Mouse (Mus musculus) kidney, postnatal 10 days (tissue): Measurements from ENCODE around the gene Gm2310.
"Not testable (repeated sequence)": the region's sequence is repeated elsewhere in the genome, so short reads cannot be mapped to it uniquely, and the experiment has no call there.

Experiments used
- DNase-seq: peaks from one replicate; pipeline ENCODE4 v3.0.0; 2021; ENCODE audit warnings: mixed read lengths

The Gm2310 gene

DNA sequence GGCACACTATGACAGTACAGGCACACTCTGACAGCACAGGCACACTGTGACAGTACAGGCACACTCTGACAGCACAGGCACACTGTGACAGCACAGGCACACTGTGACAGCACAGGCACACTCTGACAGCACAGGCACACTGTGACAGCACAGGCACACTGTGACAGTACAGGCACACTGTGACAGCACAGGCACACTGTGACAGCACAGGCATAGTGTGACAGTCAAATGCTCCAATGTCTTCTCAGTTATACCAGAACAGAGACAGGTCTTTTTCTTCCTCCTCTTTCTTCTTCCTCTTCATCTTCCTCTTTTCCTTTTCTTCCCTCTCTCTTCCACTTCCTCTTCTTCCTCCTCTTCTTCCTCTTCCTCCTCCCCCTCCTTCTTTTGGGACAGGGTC, at the start of gene Gm2310:
TSS of gene Gm2310 (minus strand) at position 101 of the 400 bp plus-strand sequence.
- not testable (repeated sequence) for DNase-seq

DNA sequence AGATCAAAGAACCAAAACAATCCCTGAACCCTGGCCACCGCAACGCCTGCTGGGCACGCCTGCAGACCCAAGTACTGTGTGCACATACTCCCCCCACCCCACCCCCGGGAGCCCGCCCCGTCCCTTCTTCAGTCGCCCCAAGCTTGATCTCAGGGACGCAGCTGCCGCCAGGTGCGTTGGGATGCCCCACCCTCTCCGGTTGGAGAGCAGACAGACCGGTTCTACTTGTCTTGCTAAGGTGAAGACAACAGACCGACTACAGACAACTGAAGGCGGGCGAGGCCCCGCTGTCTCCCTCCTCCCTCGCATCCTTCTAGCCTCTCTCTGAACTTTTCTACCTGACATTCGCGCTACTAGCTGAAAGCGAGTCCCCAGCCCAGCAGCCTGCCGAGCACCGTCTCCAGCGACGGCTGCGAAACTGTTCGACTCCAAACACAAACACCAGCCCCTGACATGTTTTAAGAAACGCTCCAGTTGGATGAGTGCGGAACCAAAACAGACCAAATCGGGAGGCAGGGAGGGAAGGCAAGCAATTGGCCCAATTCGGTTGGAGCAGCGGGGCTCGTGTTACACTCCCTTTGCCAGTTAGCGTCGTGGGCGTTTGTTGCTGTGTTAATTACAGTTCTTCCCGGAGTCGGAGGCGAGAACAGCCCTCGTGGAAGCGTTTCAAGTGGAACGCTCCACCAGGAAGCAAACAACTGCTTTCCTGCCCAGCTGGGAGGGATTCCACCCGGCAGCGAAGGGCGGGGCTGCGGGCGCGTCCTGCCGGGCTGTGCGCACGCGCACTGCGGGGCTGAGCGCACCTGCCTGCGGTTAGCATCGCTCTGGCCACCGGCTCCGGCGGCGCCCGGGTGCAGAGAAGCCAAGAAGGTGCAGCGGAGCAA, 49.1 kb upstream of the Gm2310 start:
- DNase-seq = peak; percentile 92

DNA sequence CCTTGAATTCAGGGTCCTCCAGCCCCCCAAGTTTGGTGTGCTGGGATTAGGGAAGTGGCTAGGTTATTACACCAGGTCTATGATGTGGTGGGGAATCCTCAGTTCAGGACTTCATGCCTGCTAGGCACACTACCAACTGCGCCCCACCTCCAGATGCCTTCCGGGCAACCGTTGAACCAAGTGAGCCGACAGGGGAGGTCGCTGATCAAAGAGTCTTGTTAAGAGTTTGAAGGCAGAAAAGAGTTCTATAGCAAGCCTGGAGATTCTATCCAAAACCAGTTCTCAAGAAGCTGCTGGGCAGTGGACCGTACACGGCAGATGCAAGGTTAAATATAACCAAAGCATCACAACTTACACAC, 48.5 kb upstream of the Gm2310 start:
- no peak for DNase-seq

- DNase-seq = no peak
Observed at GRCm38 (mm10) chr15:8565416-8565815, 45.7 kb upstream of the Gm2310 start.

- no peak for DNase-seq
Observed at GRCm38 (mm10) chr15:8564331-8564730, 44.6 kb upstream of the Gm2310 start.

DNA sequence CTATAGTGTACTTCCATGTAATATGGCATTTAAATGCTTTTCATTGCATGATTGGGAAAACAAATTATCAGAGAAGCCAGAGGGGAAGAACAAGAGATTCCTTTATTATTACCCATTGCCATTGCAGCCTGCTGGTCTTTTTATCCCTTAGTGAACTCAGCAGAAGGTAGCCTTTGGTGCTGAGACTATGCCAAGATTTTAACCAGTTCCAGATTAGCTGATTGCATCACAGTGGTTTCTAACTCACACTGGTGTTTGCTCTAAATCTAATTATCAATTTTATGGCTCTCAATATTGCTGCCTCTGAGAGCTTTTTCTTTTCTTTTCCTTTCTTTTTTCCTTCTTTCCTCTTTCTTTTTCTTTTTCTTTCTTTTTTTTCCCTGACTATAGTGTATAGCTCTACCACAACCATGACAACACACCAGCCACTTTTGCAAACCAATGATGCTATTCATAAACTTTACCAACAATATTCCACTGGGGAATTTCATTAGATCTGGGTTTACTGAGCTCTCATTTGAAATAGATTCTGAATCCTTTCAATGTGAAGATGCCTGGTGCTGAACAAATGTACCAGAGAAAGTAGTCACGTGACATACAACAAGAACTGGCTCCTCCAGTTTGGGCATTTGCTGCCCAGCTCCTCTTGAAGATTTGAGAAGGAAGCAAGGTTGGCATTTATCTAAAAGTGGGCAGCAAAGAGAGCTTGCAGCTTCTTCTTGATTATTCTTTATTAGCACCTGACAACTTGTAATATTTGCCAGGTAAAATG, 43.9 kb upstream of the Gm2310 start:
- no peak for DNase-seq

GRCm38 (mm10) chr15:8562776-8563175, 43.0 kb upstream of the Gm2310 start:
- DNase-seq = no peak

DNA sequence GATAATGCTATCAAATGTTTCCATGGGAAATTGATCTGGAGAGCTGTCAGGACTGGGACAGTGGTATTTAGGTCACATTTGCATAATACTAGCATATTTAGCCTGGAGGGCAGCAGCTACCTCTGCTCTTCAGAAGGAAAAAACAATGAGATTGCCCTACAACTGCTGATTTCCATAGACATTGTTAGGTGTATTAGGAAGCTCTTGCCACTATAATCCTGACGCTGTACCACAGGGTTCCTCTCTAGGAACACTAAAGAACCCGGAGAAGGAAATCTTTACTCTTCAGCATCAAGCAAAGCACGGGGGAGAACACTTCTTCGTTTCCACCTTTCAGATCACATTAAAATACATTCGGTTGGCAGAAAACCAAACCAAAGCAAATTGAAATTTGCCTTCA, 11.4 kb upstream of the Gm2310 start:
- no peak for DNase-seq

DNA sequence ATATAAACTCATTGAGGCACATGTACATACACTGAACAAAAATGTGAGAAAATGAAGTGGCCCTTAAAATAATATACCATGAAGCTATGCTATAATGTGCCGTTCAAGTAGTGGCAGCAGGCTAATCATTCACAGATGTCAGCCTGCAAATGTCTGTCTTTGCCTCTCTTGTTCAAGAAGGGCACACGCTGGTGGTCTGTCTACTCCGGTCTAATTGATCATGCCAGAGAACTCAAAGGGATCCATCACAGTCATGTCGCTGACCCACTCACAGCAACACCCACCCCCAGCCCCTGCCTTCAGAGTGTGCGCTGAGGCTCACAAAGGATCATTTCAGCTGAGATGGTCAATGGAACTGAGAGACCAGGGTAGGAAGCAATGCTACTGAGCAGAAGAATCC, 6.8 kb downstream of the Gm2310 start:
- DNase-seq = no peak

DNA sequence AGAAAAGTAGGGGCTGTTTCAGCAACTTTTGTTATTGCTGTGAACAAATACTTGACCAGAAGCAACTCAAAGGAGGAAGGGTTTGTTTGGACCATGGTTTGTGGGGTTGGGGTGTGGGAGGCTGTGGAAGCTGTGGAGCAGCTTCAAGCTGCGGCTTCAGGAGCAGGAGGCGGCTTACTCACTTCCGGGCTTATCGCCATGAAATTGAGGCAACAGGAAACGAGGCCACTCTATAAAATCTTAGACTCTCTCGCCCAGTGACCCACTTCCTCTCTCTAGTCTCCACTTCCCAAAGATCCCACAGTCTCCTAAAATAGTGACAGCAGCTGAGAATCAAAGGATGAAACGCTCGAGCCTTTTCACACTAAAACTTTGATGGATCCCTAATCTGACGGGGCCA, 7.9 kb downstream of the Gm2310 start:
- DNase-seq = peak; percentile 43

- DNase-seq = peak; percentile 5
Observed at GRCm38 (mm10) chr15:8502431-8502830, 17.3 kb downstream of the Gm2310 start.

- no peak for DNase-seq
Observed at GRCm38 (mm10) chr15:8485261-8485660, 34.5 kb downstream of the Gm2310 start.

- DNase-seq = no peak
Observed at GRCm38 (mm10) chr15:8469006-8469575, 50.7 kb downstream of the Gm2310 start.
